Mouse (Mus musculus) CH12.LX (cell line): ENCODE results near the gene B2m. TPM values are rescaled to one million over a fixed set of nuclear protein-coding genes. Genes with fewer than 3 reads are reported as not detected.

Experiments
- DNase-seq: peaks from one replicate; pipeline ENCODE4 v3.0.0-alpha.2; 2013; ENCODE audit errors: extremely low read depth
- H3K27ac ChIP-seq: 2 replicates; pipeline ENCODE4 v1.5.1; 2012; ENCODE audit warnings: low read depth, mild to moderate bottlenecking, control low read depth, moderate library complexity; ENCODE audit not compliant: insufficient read depth
- H3K27me3 ChIP-seq: replicated peaks from 2 replicates; pipeline ENCODE3; 2012; ENCODE audit warnings: inconsistent platforms
- H3K36me3 ChIP-seq, 2 experiments: replicated peaks in 1 of 2; 2 replicates each; pipeline versions ENCODE3 to v1.6.1; 2012; ENCODE audit warnings: inconsistent platforms in 1 of 2, low read length in 1 of 2, mild to moderate bottlenecking in 1 of 2, mixed read lengths in 1 of 2, moderate library complexity in 1 of 2; ENCODE audit not compliant: control insufficient read depth in 1 of 2, insufficient read depth in 1 of 2
- H3K4me1 ChIP-seq, 2 experiments: 2 replicates each; pipeline ENCODE4 v1.6.1; 2012; ENCODE audit warnings: inconsistent platforms in 1 of 2, moderate library complexity in 1 of 2; ENCODE audit not compliant: insufficient read depth in 2 of 2, control insufficient read depth in 1 of 2
- H3K4me2 ChIP-seq: 2 replicates; pipeline ENCODE4 v1.6.1; 2012; ENCODE audit warnings: low read depth, mild to moderate bottlenecking, control low read depth; ENCODE audit not compliant: poor library complexity, insufficient read depth, severe bottlenecking
- H3K4me3 ChIP-seq, 3 experiments: fragments of 150-350 bp in 1 of 3; sonication (generic) in 1 of 3; replicated peaks in 1 of 3; 2 replicates each; pipeline versions ENCODE3 to v1.5.1; 2011 to 2012; ENCODE audit warnings: low read depth in 2 of 3, low read length in 2 of 3, mild to moderate bottlenecking in 2 of 3, moderate library complexity in 2 of 3, control low read depth in 1 of 3, improper control_type of control experiment in 1 of 3, inconsistent platforms in 1 of 3, mixed read lengths in 1 of 3; ENCODE audit not compliant: poor library complexity in 1 of 3
- H3K79me2 ChIP-seq: replicated peaks from 2 replicates; pipeline ENCODE4 v1.6.1; 2012; ENCODE audit warnings: mild to moderate bottlenecking, moderate library complexity; ENCODE audit not compliant: control insufficient read depth, poor library complexity, insufficient read depth, severe bottlenecking; ENCODE audit errors: extremely low read depth
- H3K9ac ChIP-seq: 2 replicates; pipeline ENCODE4 v1.6.1; 2012; ENCODE audit warnings: low read depth, mild to moderate bottlenecking, control low read depth, moderate library complexity; ENCODE audit not compliant: insufficient read depth
- H3K9me3 ChIP-seq: replicated peaks from 2 replicates; pipeline ENCODE3; 2012; ENCODE audit warnings: low read length, inconsistent platforms, mixed read lengths
- BHLHE40 ChIP-seq: IDR thresholded peaks from 2 replicates; pipeline ENCODE4 v1.6.1; 2011; ENCODE audit warnings: mild to moderate bottlenecking, low read depth, low read length, improper control_type of control experiment
- CHD1 ChIP-seq: IDR thresholded peaks from 2 replicates; pipeline ENCODE4 v1.6.1; 2012; ENCODE audit warnings: low read depth, low read length, improper control_type of control experiment, inconsistent platforms
- CTCF ChIP-seq, 2 experiments: IDR thresholded peaks in 1 of 2; conservative IDR thresholded peaks in 1 of 2; 2 replicates each; pipeline ENCODE4 v1.5.1; 2011 to 2012; ENCODE audit warnings: low read depth in 2 of 2, low read length in 2 of 2, improper control_type of control experiment in 1 of 2, inconsistent platforms in 1 of 2, mild to moderate bottlenecking in 1 of 2, moderate library complexity in 1 of 2
- E2F4 ChIP-seq: IDR thresholded peaks from 2 replicates; pipeline ENCODE4 v1.6.1; 2011; ENCODE audit warnings: low read depth, low read length, improper control_type of control experiment; ENCODE audit not compliant: insufficient replicate concordance
- ELF1 ChIP-seq: IDR thresholded peaks from 2 replicates; pipeline ENCODE4 v1.6.1; 2014; ENCODE audit warnings: low read depth, mild to moderate bottlenecking, inconsistent platforms, low read length, improper control_type of control experiment
- EP300 ChIP-seq: IDR thresholded peaks from 2 replicates; pipeline ENCODE4 v1.6.1; 2011; ENCODE audit warnings: low read length, improper control_type of control experiment
- ETS1 ChIP-seq: conservative IDR thresholded peaks from 2 replicates; pipeline ENCODE4 v1.6.1; 2012; ENCODE audit warnings: low read depth, mild to moderate bottlenecking, inconsistent platforms, low read length, improper control_type of control experiment, moderate library complexity
- GABPA ChIP-seq: IDR thresholded peaks from 2 replicates; pipeline ENCODE4 v1.6.1; 2012; ENCODE audit warnings: low read depth, low read length, improper control_type of control experiment, inconsistent platforms; ENCODE audit not compliant: insufficient replicate concordance
- HCFC1 ChIP-seq: IDR thresholded peaks from 2 replicates; pipeline ENCODE4 v1.6.1; 2012; ENCODE audit warnings: low read depth, mild to moderate bottlenecking, inconsistent platforms, low read length, improper control_type of control experiment
- IRF4 ChIP-seq: IDR thresholded peaks from 2 replicates; pipeline ENCODE4 v1.6.1; 2014; ENCODE audit warnings: low read depth, mild to moderate bottlenecking, inconsistent platforms, low read length, improper control_type of control experiment
- JUN ChIP-seq: IDR thresholded peaks from 2 replicates; pipeline ENCODE4 v1.6.1; 2011; ENCODE audit warnings: low read depth, mild to moderate bottlenecking, low read length, improper control_type of control experiment, moderate library complexity; ENCODE audit not compliant: insufficient read depth
- JUND ChIP-seq: conservative IDR thresholded peaks from 2 replicates; pipeline ENCODE4 v1.6.1; 2011; ENCODE audit warnings: low read depth, low read length, improper control_type of control experiment
- KAT2A ChIP-seq: IDR thresholded peaks from 2 replicates; pipeline ENCODE4 v1.6.1; 2012; ENCODE audit warnings: low read length, improper control_type of control experiment, inconsistent platforms; ENCODE audit not compliant: insufficient replicate concordance
- MAFK ChIP-seq: IDR thresholded peaks from 2 replicates; pipeline ENCODE4 v1.6.1; 2011; ENCODE audit warnings: low read length, improper control_type of control experiment; ENCODE audit not compliant: insufficient replicate concordance
- MAX ChIP-seq: IDR thresholded peaks from 2 replicates; pipeline ENCODE4 v1.6.1; 2011; ENCODE audit warnings: low read length, improper control_type of control experiment
- MAZ ChIP-seq: IDR thresholded peaks from 2 replicates; pipeline ENCODE4 v1.6.1; 2012; ENCODE audit warnings: low read depth, mild to moderate bottlenecking, inconsistent platforms, low read length, improper control_type of control experiment, moderate library complexity
- MEF2A ChIP-seq: IDR thresholded peaks from 2 replicates; pipeline ENCODE4 v1.6.1; 2014; ENCODE audit warnings: low read depth, mild to moderate bottlenecking, inconsistent platforms, low read length, improper control_type of control experiment, borderline replicate concordance
- MXI1 ChIP-seq: IDR thresholded peaks from 2 replicates; pipeline ENCODE4 v1.6.1; 2011; ENCODE audit warnings: mild to moderate bottlenecking, low read depth, low read length, improper control_type of control experiment
- MYC ChIP-seq: IDR thresholded peaks from 2 replicates; pipeline ENCODE4 v1.6.1; 2011; ENCODE audit warnings: low read depth, mild to moderate bottlenecking, improper control_type of control experiment, low read length
- NELFE ChIP-seq: IDR thresholded peaks from 2 replicates; pipeline ENCODE4 v1.6.1; 2011; ENCODE audit warnings: low read depth, low read length, improper control_type of control experiment
- NRF1 ChIP-seq: IDR thresholded peaks from 2 replicates; pipeline ENCODE4 v1.6.1; 2014; ENCODE audit warnings: low read depth, mild to moderate bottlenecking, inconsistent platforms, low read length, improper control_type of control experiment, moderate library complexity
- PAX5 ChIP-seq: IDR thresholded peaks from 2 replicates; pipeline ENCODE4 v1.6.1; 2012; ENCODE audit warnings: low read length, inconsistent platforms, mixed read lengths
- POLR2A ChIP-seq: IDR thresholded peaks from 2 replicates; pipeline ENCODE4 v1.6.1; 2011; ENCODE audit warnings: low read depth, mild to moderate bottlenecking, improper control_type of control experiment, low read length
- POLR2AphosphoS2 ChIP-seq: IDR thresholded peaks from 2 replicates; pipeline ENCODE4 v1.6.1; 2011; ENCODE audit warnings: low read depth, low read length, improper control_type of control experiment
- RAD21 ChIP-seq: IDR thresholded peaks from 2 replicates; pipeline ENCODE4 v1.6.1; 2011; ENCODE audit warnings: low read depth, mild to moderate bottlenecking, low read length, improper control_type of control experiment, moderate library complexity
- RCOR1 ChIP-seq: conservative IDR thresholded peaks from 2 replicates; pipeline ENCODE4 v1.6.1; 2012; ENCODE audit warnings: low read depth, mild to moderate bottlenecking, inconsistent platforms, low read length, improper control_type of control experiment
- SIN3A ChIP-seq: IDR thresholded peaks from 2 replicates; pipeline ENCODE4 v1.6.1; 2012; ENCODE audit warnings: low read length, improper control_type of control experiment, inconsistent platforms
- SMC3 ChIP-seq: IDR thresholded peaks from 2 replicates; pipeline ENCODE4 v1.6.1; 2011; ENCODE audit warnings: low read depth, low read length, improper control_type of control experiment
- TBP ChIP-seq: conservative IDR thresholded peaks from 2 replicates; pipeline ENCODE4 v1.6.1; 2011; ENCODE audit warnings: low read depth, low read length, improper control_type of control experiment
- TCF12 ChIP-seq: IDR thresholded peaks from 2 replicates; pipeline ENCODE4 v1.6.1; 2014; ENCODE audit warnings: low read depth, mild to moderate bottlenecking, inconsistent platforms, low read length, improper control_type of control experiment
- UBTF ChIP-seq: IDR thresholded peaks from 2 replicates; pipeline ENCODE4 v1.6.1; 2012; ENCODE audit warnings: low read depth, mild to moderate bottlenecking, inconsistent platforms, low read length, improper control_type of control experiment, moderate library complexity
- USF1 ChIP-seq: IDR thresholded peaks from 2 replicates; pipeline ENCODE4 v1.6.1; 2014; ENCODE audit warnings: low read depth, mild to moderate bottlenecking, inconsistent platforms, low read length, improper control_type of control experiment
- USF2 ChIP-seq: conservative IDR thresholded peaks from 2 replicates; pipeline ENCODE4 v1.6.1; 2011; ENCODE audit warnings: low read depth, low read length, improper control_type of control experiment
- ZC3H11A ChIP-seq: IDR thresholded peaks from 2 replicates; pipeline ENCODE4 v1.6.1; 2012; ENCODE audit warnings: low read depth, mild to moderate bottlenecking, inconsistent platforms, low read length, improper control_type of control experiment
- ZKSCAN1 ChIP-seq: IDR thresholded peaks from 2 replicates; pipeline ENCODE4 v1.6.1; 2012; ENCODE audit warnings: low read depth, inconsistent platforms, low read length, improper control_type of control experiment, borderline replicate concordance
- ZMIZ1 ChIP-seq: IDR thresholded peaks from 2 replicates; pipeline ENCODE4 v1.6.1; 2012; ENCODE audit warnings: low read depth, mild to moderate bottlenecking, inconsistent platforms, low read length, improper control_type of control experiment
- ZNF384 ChIP-seq: IDR thresholded peaks from 2 replicates; pipeline ENCODE4 v1.6.1; 2012; ENCODE audit warnings: low read depth, low read length, improper control_type of control experiment, inconsistent platforms
- dilution Hi-C: fragments of 300-500 bp; cut with MboI; formaldehyde crosslinking; loops from 2 replicates; pipeline ENCODE4 v1.14.3; 2020; ENCODE audit warnings: low sequenced_read_pairs; ENCODE audit not compliant: extremely low pct_unique_long_range_greater_than_20kb, extremely low pct_ligation_motif_present
- in situ Hi-C: fragments of 300-500 bp; cut with MboI; formaldehyde crosslinking; loops from 3 replicates; pipeline ENCODE4 v1.14.3; 2019; ENCODE audit warnings: low sequenced_read_pairs, low pct_ligation_motif_present, low pct_unique_long_range_greater_than_20kb, mixed read lengths
- polyA plus RNA-seq: library from polyadenylated mRNA; unstranded; fragments of >175 nt; gene quantifications from 2 replicates; pipeline ENCODE4 v1.2.1, GENCODE M21; 2012; ENCODE audit warnings: low read depth; ENCODE audit not compliant: insufficient read length
- total RNA-seq, 2 experiments: library from RNA; depleted of rRNA; stranded (reverse); fragments of 300-350 nt in 1 of 2; fragments of >200 nt in 1 of 2; gene quantifications; 2 replicates each; pipeline ENCODE4 v1.2.3; 2012 to 2014

Gene B2m
- total and polyA plus RNA-seq, 3 experiments = 1,509 to 1,954 (median 1,919) TPM

DNA sequence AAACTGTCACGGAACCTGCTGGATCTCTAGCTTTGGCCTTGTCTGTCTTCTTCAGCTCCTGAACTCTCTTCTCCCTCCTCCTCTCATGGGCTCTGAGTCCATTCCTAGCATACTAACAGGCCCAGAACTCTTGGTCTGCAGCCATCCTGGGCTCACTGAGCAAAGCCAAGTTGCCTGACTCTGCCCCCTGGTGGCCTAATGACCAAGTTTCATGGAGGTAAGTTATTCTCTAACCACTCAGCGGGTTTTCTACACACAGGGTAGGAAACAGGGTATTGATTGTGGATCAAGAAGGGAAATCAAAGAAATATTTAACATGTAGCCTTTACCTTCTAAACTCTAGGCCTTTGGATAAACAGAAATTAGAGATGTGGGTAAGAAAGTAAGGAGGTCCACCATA lies 13.2 kb downstream of the B2m start, which contains the start of gene Trim69 (continued):
- TF ChIP-seq MAFK (0 out of 2 replicates have a peak, but pooled peaks have one; percentile 26), POLR2A (no peak), MYC (peak; percentile 63; the same call in 1 of the 2 replicates), JUND (peak; percentile 52; the same call in 1 of the 2 replicates)

DNA sequence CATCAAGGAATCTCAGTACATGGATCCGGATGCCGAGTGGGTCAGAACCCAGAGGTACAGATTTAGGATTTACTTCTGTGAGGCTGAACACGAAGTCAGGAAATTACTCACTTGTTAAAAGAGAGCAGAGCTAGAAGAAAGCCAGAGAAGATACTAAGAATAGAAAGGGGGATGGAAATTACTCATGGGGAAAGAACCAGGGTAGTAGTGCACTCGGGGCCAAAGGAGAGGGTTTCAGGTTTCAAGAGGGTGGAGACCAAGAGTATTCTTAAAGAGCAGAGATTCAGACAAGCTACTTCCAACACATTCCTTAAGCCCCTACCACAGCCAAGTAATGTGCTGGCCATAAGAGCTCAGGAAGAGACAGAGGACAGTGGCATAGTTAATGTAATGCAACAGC lies 14.1 kb downstream of the B2m start:
- Histone ChIP-seq H3K9ac (peak overlapping the region; percentile 75), H3K4me3 (peak overlapping the region in 2 of 3 experiments; percentile 8 to 45), H3K4me1 (peaks cover 11 to 71% of the 10 kb centered on the region in 2 experiments), H3K9me3 (peaks cover under 1% of the 10 kb centered on the region), H3K36me3 (peaks cover 0 to 5% of the 10 kb centered on the region in 2 experiments), H3K27ac (peak overlapping the region; percentile 96), H3K79me2 (no peaks in the 10 kb centered on the region), H3K27me3 (no peaks in the 10 kb centered on the region), H3K4me2 (peak overlapping the region; percentile 94)
- DNase-seq = peak; percentile 90
- dilution Hi-C loops = no loop called here
- in situ Hi-C loops = loop anchor here (5.0 kb wide), 1 partner anchor 44 kb away; the partner anchor contains the start of gene Spg11
- TF ChIP-seq SMC3 (no peak), MAZ (no peak), ZMIZ1 (no peak), ETS1 (peak; percentile 86), POLR2A (0 out of 2 replicates have a peak, but pooled peaks have one; percentile 9), MAFK (no peak), RAD21 (no peak; the same call in 1 of the 2 replicates), POLR2AphosphoS2 (no peak), UBTF (no peak), ZC3H11A (no peak), NELFE (no peak), IRF4 (peak; percentile 97), HCFC1 (no peak), SIN3A (no peak), MAX (peak; percentile 2; the same call in 1 of the 2 replicates), MXI1 (no peak), CHD1 (no peak), ZKSCAN1 (no peak), PAX5 (no peak), BHLHE40 (peak; percentile 81), JUND (peak; percentile 89), JUN (peak; percentile 84), GABPA (no peak), USF2 (no peak), EP300 (peak; percentile 91), NRF1 (no peak), CTCF (conservative IDR thresholded peaks at IDR 0.05 in 1 of 2, IDR thresholded peaks at IDR 0.05 in 1 of 2; ENCODE audit: low read depth in 2 of 2, low read length in 2 of 2) (no peak), USF1 (no peak), TBP (peak; percentile 75), KAT2A (no peak), ZNF384 (no peak), MEF2A (peak; percentile 99), RCOR1 (no peak), MYC (no peak), ELF1 (no peak), E2F4 (no peak), TCF12 (no peak; the same call in 1 of the 2 replicates)
